Mouse (Mus musculus): Measurements from ENCODE around the gene Tmem219.

The Tmem219 gene

DNA sequence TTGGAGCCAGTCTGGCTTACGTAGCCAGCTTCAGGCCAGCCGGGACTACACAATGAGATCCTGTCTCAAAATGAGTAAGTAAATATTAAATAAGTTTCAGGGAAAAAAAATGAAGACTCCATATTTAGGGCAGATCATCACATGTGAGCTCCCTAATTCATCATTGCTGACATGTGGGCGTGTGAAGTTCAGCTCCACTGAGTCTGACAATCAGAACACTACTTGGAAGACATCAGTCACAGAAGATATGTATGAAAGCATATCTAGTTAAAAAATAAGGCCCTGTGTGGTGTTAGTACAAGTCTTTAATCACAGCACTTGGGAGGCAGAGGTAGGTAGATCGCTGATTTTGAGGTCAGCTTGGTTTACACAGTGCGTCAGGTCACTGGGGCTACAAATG, 35.4 kb downstream of the Tmem219 start:
- TF ChIP-seq GATA4 (IDR thresholded peaks at IDR 0.05; ENCODE audit: insufficient replicate concordance, low read length), result no peak

DNA sequence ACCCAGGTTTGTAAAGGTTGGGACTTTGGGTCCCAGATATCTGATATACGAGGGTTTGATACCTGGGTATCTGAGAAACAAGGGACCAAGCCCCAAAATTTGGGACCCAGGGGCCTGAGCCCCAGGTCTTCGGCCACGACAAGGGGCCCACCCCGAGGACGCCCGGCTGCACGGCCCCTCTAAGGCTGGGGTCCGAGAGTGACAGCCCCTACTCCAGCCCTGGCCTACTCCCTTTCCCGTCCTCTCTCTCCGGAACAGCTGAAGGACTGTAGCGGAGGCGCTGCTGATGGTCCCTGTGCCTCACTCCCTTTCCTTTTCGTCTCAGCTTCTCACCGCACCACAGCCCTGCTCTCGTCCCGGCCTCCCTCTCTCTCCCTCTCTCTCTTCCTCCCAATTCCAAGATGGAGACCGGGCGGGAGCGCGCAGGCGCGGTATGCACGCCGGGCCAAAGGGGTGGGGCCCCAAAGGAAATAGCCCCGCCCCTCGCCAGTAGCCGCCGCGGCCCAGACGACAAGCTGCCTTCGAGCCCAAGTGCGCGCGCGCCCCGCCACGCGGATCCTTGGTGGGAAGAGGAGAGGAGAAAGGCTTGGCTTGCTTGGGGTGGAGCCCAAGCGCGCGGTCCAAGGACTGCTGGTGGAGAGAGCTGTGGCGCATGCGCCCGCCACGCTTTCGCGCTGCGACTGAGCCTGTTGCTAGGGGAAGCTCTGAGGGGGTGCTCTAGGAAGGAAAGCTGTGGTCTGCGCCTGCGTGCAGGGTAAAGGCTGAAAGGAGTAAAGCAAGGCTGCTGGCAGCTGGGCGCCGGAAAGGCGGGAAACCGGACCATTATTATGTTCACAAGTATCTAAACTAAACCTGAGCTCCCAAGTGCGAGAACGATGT, 38.2 kb downstream of the Tmem219 start, which contains the start of gene Taok2:
Gene Taok2, minus strand, starts transcription at position 418 of the 879 bp plus-strand sequence.
- TF ChIP-seq GATA4 (IDR thresholded peaks at IDR 0.05; ENCODE audit: insufficient replicate concordance, low read length), result peak; percentile 30; the same call in 1 of the 2 replicates

DNA sequence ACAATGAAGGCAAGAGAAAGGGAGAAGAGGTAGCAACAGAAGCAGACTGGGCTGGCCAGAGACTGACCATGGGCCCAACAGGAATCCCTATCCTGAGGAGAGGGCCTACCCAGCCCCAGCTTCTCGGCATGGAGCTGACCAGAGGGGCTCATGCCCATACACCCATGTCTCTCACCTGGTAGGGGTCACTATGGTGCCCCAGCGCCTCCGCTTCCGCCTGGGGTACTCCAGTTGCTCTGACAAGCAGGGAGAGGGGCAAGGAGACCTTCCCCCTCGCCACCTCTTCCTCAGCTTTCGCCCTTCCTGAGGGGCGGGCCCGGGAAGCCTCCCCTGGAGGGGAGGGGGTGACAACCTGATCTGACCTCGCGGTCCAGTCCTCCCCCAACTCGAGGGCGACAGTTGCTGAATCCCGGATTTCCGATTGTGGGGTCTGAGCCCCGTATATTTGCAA, 39.0 kb downstream of the Tmem219 start:
- no peak for TF ChIP-seq GATA4 (IDR thresholded peaks at IDR 0.05; ENCODE audit: insufficient replicate concordance, low read length)

DNA sequence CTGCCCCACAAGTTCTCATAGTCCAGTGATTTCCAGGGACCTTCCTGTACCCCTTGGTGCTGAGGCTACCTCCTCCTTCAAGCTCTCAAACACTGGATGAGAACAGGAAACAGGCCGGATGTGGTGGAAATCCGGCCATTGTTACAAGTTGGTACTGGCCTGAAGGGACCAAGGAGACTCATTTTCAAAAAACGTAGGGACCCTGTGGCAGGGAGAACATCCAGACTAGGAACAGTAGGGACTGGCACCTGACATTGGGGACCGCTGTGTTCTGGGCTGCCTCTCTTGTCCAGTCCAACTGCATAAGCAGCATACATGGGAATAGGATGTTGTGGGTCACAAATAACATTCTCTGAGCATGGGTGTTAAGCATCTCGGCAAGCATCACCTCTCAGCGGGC, 41.7 kb downstream of the Tmem219 start:
- no peak; the same call in 1 of the 2 replicates for TF ChIP-seq GATA4 (IDR thresholded peaks at IDR 0.05; ENCODE audit: insufficient replicate concordance, low read length)

DNA sequence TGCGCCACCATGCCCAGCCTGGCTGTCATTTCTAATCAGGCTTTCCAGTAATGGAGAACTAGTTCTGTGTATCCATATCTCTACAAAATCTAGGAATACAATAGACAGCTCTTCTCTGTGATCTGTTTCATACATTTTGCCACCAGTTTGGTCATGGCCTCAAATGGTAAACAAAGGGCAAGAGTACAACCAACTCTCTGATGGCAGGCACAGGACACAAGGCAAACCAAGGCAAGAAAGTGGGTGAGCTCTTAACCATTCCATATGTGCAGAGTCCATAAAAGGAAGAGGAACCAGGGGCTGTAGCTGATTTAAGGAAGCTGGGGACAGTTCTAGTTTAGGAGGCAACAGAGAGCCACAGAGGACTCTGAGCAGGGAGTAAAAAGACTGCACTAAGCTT, 45.5 kb downstream of the Tmem219 start:
- TF ChIP-seq GATA4 (IDR thresholded peaks at IDR 0.05; ENCODE audit: insufficient replicate concordance, low read length), result no peak

DNA sequence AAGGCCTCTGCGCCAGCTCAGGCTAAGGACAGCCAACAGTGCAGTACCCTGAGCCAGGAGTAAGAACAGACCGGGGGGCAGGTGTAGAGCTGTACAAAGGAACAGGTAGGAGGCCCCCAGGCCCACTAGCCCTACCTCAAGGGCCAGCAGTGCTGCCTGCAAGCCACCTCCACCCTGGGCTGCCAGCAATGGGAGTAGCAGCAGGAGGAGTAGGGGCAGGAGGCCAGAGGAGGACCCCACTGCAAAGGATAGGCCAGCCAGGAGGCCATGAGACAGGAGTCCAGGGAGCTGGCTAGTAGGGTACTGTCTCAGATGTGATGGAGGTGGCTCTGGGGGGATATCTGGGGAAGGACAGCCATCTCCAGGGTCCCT, 52.2 kb downstream of the Tmem219 start:
- no peak for TF ChIP-seq GATA4 (IDR thresholded peaks at IDR 0.05; ENCODE audit: insufficient replicate concordance, low read length)

DNA sequence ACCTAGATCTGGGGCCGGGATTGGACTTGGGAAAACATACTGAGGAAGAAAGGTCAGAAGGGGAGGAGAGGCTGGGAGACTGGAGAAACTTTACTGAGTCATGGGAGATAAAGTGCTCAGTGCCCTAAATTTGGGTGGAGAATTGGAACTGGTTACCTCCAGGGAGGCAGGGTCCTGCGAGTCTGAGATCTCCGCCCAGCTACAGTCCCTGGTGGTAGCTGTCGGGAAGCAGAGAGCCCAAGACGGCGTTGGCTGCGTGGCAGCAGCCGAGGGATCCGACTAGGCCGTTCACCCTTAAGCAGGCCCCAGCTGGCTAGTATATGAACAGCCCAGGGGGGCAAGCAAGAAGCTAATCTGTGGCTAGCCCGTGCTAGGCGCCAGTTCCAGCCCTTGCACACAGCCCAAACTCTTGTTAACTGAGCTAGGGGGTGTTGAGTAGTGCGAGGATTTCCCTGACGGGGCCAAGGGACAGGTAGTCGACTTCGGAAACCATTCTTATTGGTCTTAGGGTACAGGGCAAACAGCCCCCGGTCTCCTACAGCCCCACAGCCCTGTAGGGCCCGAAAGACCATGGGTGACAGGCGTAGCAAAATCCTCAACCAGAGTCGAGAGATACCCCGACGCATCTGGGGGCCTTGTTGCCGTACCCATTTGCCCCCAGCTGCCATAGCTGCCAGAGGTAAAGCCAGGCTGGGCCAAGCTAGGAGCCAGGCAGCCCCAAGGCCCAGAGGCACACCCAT, 52.8 kb downstream of the Tmem219 start:
- no peak for TF ChIP-seq GATA4 (IDR thresholded peaks at IDR 0.05; ENCODE audit: insufficient replicate concordance, low read length)

DNA sequence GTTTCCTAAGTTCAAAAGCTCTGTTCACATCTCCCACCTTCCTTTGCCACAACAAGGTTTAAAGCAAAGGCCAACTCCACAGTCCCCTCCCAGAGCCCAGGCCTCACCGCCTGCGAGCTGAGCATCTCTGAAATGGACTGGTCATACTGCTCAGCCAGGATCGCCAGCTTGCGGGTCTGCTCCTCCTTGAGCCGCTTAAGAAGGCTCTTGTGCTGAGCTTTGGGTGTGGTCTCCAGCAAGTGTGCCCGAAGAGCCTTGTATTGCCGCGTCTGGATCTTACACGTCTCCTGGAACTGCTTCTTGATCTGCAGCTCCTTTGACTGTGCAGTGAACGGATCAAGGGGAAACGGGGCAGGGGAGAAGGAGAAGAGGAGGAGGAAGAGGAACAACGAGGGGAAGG, 54.7 kb downstream of the Tmem219 start:
- TF ChIP-seq GATA4 (IDR thresholded peaks at IDR 0.05; ENCODE audit: insufficient replicate concordance, low read length), result no peak

DNA sequence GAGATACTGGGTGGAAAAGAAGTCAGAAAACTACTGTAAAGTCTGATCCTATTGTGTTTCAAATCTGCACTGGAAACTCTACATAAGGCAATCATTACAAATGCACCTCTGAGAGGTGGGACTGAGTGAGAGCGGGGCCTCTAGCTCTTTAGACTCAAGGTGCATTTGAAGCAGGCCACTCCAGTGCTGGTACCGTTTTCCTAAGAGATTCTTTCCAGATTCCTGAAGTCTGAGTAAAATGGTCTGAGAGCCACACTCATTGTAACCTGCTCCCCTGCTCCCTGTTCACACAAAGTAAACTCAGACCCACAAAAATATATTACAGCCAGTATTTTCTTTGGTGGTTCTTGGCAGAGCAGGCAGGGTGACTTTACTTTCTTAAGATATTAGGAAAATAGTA, 55.2 kb downstream of the Tmem219 start:
- TF ChIP-seq GATA4 (IDR thresholded peaks at IDR 0.05; ENCODE audit: insufficient replicate concordance, low read length), result no peak

DNA sequence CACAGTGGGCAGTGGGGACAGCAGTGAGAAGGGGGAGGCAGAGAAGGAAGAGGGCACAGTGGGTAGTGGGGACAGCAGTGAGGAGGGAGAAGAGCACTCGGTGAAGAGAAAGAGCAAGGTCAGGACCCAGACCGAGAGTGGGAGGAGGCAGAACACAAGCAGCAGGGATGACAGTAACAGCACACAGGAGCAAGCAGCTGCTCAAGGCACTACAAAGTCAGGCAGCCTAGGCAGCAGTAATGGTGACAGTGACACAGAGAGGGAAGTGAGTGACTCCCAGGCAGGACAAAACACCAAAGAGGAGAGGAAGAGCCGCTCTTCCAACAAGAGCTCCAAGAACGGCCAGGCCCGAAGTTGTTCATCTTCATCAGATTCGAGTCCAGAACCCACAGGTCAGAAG, 58.9 kb downstream of the Tmem219 start:
- TF ChIP-seq GATA4 (IDR thresholded peaks at IDR 0.05; ENCODE audit: insufficient replicate concordance, low read length), result no peak

DNA sequence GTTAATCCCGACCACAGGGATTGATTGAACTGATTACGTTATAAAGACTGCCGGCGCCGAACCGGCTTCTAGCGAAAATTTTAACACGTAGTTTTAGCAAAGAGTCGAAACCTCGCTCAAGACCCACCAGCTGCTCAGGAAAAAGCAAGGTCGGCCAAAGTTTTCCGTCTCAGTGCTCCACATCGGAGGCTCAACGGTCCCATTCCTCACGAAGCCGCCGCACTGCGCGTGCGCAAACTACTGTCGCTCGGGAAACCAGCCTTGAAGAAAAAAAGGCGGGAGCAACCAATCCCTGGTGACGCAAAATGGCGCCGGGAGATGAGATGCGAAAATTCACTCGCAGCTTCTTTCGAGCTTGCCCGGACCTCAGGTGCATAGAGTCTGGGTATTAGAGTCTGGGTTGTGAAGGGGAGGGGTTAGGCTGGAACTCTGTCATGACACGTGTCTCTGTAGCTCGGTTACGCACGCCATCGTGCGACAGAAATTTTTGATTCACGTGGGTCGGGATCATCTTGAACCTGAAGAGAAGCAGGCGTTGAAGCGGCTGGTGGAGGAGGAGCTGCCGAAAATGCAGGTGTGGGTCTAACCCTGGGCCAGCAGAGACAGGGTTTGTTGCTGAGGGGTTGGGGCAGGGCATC, 60.5 kb downstream of the Tmem219 start, which contains the start of gene Ino80e:
Gene Ino80e, minus strand, starts transcription at position 231 of the 638 bp plus-strand sequence.
- no peak for TF ChIP-seq GATA4 (IDR thresholded peaks at IDR 0.05; ENCODE audit: insufficient replicate concordance, low read length)

DNA sequence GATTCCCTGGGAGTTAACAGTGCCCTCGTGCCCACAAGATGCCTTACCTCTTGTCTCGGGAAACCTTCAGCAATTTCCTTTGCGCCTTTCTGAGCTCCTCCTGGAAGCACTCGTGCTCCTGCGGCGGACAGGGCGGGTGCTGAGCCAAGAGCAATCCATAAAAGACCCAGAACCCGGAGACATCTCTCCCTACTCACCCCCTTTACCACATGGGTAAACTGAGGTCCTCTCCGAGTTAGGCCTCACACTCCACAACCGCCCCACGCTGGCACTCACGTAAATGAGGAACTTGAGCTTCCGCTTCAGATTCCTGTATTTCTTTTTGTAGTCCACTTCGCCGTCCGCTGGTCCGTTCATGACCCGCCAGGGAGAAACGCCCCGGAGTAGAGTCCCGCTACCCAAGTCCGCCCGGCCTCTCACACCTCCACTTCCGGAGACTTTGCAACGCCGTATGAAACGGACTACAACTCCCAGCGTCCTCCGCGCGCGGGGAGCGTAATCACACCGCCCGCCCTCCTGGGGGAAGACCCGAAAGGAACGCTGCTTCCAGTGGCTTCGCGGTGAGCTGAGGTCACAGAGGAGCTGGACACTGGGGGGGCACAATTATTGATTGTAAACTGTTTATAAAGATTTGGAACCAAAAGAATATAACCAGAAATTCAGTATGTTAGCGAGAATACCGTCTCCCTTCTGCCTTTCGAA, 61.1 kb downstream of the Tmem219 start, which contains the start of gene Hirip3:
Gene Hirip3, plus strand, starts transcription at position 544 of the 702 bp plus-strand sequence.
- TF ChIP-seq GATA4 (IDR thresholded peaks at IDR 0.05; ENCODE audit: insufficient replicate concordance, low read length), result peak; percentile 50; the same call in 1 of the 2 replicates

DNA sequence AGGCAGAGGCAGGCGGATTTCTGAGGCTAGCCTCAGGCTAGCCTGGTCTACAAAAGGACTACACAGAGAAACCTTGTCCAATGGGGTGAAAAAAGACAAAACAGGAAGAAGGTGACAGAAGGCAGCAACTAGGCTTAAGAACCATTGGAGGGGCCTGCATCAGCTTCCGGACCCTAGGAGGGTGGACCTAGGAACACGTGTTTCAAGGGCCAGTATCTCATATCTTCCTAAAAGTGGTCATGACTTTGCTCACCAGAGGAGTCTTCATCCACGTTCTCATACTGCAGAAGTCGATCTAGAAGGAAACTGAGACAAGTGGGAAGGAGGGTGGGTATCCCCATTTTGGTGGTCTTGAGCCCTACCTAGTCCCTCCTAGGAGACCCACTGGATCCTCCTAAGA, 61.7 kb downstream of the Tmem219 start:
- no peak for TF ChIP-seq GATA4 (IDR thresholded peaks at IDR 0.05; ENCODE audit: insufficient replicate concordance, low read length)

DNA sequence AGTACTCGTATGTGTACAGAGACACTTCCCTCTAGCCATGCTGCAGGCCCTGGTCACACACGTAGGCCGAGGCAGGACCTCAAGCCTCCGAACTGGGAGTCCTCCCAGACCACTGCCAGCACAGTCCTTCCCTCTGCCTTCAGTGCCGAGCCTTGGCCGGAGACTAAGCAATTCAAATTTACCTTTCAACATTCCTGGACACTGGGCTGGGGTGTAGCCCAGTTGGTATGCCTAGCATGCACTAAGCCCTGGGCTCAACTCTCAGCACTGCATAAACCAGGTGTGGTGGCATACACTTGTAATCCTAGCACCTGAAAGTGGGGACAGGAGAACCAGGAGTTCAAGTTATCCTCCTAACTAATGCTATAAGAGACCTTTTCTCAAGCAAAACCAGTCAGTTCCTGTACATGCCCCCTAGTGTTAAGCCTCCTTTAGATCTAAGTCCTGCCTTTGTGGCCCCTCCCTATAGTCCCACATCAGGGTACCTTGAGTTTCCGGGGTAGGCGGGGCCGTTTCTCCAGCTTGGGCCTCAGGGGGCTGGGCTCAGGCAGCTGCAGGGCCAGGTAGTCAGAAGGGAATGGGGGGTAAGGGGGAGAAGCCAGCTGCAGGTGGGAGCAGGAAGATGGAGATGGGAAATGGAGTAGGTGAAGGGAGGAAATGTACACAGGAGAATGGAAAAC, 65.8 kb downstream of the Tmem219 start:
- TF ChIP-seq GATA4 (IDR thresholded peaks at IDR 0.05; ENCODE audit: insufficient replicate concordance, low read length), result no peak
